Mouse (Mus musculus): ENCODE data around the gene Gm48552. TPM values are rescaled to one million over a fixed set of nuclear protein-coding genes. Genes with fewer than 3 reads are reported as not detected.

Gene Gm48552
- polyA plus RNA-seq, 1 experiment from 2014 or later, result 1.6 TPM

DNA sequence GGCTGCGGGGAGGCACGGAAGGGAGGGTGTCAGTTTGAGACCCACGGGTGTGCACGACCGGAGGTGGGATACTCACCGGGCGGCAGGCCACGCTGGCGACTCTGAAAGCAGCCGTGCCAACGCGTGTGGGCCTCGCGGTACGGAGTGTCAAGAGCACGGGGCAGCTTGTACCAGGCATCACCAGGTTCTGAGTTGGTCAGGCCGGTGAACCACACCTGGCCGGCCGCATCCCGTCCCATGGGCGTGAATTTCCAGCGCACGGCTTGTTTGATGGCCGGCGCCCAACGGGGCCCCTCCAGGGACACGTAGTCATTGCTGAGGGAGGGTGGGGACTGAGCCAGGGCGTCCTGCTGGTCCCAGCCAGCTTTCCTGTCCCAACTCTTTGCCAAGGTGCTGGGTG, 24.1 kb upstream of the Gm48552 start:
- Histone ChIP-seq H3K9ac (peak overlapping the region; percentile 21; the same call in 1 of the 2 replicates), H3K27ac (no peak overlapping the region), H3K27me3 (peaks cover 18% of the 10 kb centered on the region), H3K4me2 (peak overlapping the region; percentile 72), H3K9me3 (replicated peaks) (no peaks in the 10 kb centered on the region), H3K4me1 (peaks cover 62% of the 10 kb centered on the region), H3K4me3 (replicated peaks) (peak overlapping the region; percentile 40), H3K36me3 (peaks cover 46% of the 10 kb centered on the region)
- ATAC-seq (replicated peaks; ENCODE audit: low FRiP score), result 0 out of 2 replicates have a peak, but pooled peaks have one; percentile 13
- 11% methylated on average over 28 of the region's 28 CpGs for whole genome bisulfite sequencing

DNA sequence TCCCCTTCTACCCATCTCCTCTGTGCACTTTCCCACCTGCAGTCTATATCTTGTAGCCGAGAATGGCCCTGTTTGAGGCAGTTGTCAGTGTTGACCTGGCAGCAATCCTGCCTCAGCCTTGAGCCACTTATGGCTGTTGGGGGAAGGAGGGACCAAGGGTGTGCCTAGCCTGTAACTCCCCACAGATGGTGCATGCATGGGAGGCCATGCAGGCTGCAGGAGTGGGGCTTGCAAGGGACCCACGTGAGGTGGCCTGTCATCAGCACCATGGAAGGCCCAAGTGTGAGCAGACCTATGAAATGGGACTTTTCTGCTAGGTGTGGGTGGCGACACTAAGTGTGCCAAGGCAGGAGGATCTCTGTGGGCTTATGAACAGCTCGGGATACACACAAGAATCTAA, 23.7 kb upstream of the Gm48552 start:
- ATAC-seq (replicated peaks; ENCODE audit: low FRiP score), result 0 out of 2 replicates have a peak, but pooled peaks have one; percentile 3
- H3K27me3 ChIP-seq, result peaks cover 18% of the 10 kb centered on the region
- no peak overlapping the region for H3K27ac ChIP-seq
- H3K36me3 ChIP-seq, result peaks cover 50% of the 10 kb centered on the region
- no peaks in the 10 kb centered on the region for H3K9me3 ChIP-seq (replicated peaks)
- WGBS, result 44% methylated on average over 4 of the region's 4 CpGs
- H3K4me1 ChIP-seq, result peaks cover 58% of the 10 kb centered on the region
- H3K4me3 ChIP-seq (replicated peaks), result no peak overlapping the region; the same call in 1 of the 2 replicates
- peak overlapping the region; percentile 72; the same call in 1 of the 2 replicates for H3K4me2 ChIP-seq
- H3K9ac ChIP-seq, result no peak overlapping the region

DNA sequence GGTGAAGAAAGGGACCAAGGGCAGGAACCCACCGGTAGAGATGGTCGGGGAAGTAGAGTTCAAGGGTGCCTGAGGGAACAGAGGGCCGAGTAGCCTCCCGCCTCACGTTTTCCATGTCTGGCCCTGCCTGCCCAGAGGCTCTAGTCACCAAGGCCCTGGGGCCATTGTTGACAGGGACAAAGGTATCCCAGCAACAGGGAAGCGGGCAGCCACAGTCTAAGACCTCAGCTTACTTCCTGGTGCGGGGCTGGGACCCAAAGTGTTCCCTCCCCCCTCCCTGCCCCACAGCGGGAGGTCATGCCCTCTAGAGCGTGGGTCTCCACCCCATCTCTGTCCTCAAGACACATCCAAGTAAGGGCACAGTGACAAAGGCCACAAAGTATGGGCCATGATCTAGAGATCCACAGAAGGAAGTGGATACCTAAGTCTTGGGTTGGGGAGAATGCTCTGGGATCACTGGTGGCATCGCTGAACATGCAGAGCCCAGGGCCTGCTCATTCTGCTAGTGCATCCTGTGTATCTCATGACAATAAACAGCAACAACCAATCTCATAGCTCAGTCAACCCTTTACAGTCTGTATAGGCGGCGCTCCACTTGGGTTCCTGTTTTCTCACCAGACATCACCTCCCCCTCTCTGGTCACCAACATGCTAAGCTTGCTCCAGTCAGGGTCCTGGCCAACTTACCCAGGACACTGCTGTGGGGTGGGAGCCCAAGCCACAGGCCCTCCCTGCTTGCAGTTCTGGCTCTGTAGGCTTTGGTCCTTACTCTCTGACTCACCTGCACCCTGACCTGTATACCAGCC, 22.9 kb upstream of the Gm48552 start, which contains the start of gene 4930404N11Rik:
Gene 4930404N11Rik (minus strand): TSS at position 145 of the 805 bp plus-strand sequence.
- H3K9ac ChIP-seq, result peak within 1 kb of the TSS; percentile 21; the same call in 1 of the 2 replicates
- H3K4me2 ChIP-seq, result peak within 1 kb of the TSS; percentile 72
- peak within 1 kb of the TSS; percentile 29; the same call in 1 of the 2 replicates for H3K27ac ChIP-seq
- peak within 1 kb of the TSS; percentile 40 for H3K4me3 ChIP-seq (replicated peaks)
- ATAC-seq (replicated peaks; ENCODE audit: low FRiP score), result no peak
- 36% methylated on average over 12 of the region's 12 CpGs for WGBS
- H3K36me3 ChIP-seq, result peaks cover 58% of the 10 kb centered on the region
- H3K9me3 ChIP-seq (replicated peaks), result no peaks in the 10 kb centered on the region
- peaks cover 18% of the 10 kb centered on the region for H3K27me3 ChIP-seq
- peaks cover 50% of the 10 kb centered on the region for H3K4me1 ChIP-seq

DNA sequence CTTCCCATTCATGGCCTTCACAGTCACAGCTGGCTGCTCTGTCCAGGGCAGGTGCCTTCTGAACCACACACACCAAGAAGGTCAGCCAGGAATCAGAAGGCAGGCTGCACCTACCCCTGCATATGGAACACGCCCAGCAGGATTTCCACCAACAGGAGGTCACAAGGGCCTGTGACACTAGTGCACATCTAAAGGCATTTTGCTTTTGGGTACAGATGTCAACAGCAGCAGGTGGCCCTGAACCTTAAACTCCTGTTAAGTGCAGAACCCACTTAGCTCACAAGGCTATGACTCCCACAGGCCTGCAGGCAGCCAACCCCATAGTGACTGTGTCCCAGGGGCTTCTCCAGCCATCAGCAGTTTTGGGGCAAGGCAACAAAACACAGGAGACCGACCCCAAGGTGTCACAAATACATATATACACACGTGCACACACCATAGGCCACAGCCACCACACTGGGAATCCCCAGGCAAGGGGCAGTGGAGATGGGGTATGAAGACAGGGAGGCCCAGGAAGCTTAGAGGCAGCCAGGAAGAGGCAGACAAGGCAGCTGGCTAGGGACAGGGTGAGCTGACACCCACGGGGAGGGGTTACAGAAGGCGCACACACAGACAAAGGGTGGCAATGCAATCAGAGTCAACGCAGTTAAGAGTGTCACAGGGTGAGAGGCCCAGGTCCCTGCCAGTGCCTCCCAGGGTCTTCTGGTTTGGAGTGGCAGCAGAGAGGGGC, 22.2 kb upstream of the Gm48552 start:
- no peak overlapping the region for H3K4me2 ChIP-seq
- peaks cover 18% of the 10 kb centered on the region for H3K27me3 ChIP-seq
- 75% methylated on average over 6 of the region's 6 CpGs for WGBS
- H3K9me3 ChIP-seq (replicated peaks), result no peaks in the 10 kb centered on the region
- peaks cover 60% of the 10 kb centered on the region for H3K36me3 ChIP-seq
- no peak overlapping the region for H3K9ac ChIP-seq
- peak overlapping the region; percentile 29; the same call in 1 of the 2 replicates for H3K27ac ChIP-seq
- H3K4me1 ChIP-seq, result peaks cover 45% of the 10 kb centered on the region
- no peak overlapping the region for H3K4me3 ChIP-seq (replicated peaks)
- no peak for ATAC-seq (replicated peaks; ENCODE audit: low FRiP score)

DNA sequence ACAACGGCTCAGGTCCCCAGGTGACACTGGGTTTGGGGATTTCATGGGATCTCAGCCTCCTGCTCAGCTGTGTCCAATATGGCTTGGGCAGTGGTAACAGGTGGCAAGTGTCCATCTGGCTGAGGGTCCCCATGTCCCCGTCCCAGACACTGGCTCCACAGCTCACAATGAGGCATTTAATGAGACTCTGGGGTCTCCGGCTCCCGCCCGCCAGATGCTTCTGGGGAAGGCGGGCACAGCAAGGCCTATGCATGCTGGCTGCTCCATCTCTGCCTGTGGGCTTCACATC, 21.7 kb upstream of the Gm48552 start:
- H3K4me2 ChIP-seq, result no peak overlapping the region
- H3K4me1 ChIP-seq, result peaks cover 41% of the 10 kb centered on the region
- no peak overlapping the region for H3K4me3 ChIP-seq (replicated peaks)
- ATAC-seq (replicated peaks; ENCODE audit: low FRiP score), result no peak
- H3K9ac ChIP-seq, result no peak overlapping the region
- H3K27me3 ChIP-seq, result peaks cover 18% of the 10 kb centered on the region
- 87% methylated on average over 6 of the region's 6 CpGs for WGBS
- no peaks in the 10 kb centered on the region for H3K9me3 ChIP-seq (replicated peaks)
- 0 out of 2 replicates have a peak overlapping the region, but pooled peaks have one; percentile 29 for H3K27ac ChIP-seq
- peaks cover 61% of the 10 kb centered on the region for H3K36me3 ChIP-seq

DNA sequence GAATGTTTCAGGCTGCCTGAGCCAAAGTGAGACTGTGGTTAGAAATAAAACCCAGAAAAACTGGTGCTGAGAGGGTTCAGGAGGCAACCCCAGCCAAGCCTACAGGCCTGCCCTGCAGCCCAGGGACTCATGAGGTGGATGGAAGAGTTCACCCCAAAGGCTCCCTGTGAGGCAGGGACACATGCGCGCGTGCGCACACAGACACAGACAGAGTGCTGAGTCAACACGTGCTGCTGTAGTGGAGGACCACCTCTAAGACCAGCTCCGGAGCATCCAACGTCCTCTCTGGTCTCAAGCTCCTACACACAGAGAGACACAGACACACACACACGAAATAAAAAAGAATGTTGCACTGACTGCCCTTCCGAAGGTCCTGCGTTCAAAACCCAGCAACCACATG, 13.5 kb upstream of the Gm48552 start:
- no peaks in the 10 kb centered on the region for H3K9me3 ChIP-seq (replicated peaks)
- H3K36me3 ChIP-seq, result peaks cover 57% of the 10 kb centered on the region
- no peak overlapping the region for H3K9ac ChIP-seq
- no peak overlapping the region for H3K4me3 ChIP-seq (replicated peaks)
- no peak overlapping the region for H3K27ac ChIP-seq
- ATAC-seq (replicated peaks; ENCODE audit: low FRiP score), result no peak
- no peaks in the 10 kb centered on the region for H3K27me3 ChIP-seq
- H3K4me2 ChIP-seq, result no peak overlapping the region
- 94% methylated on average over 10 of the region's 10 CpGs for WGBS
- peaks cover 39% of the 10 kb centered on the region for H3K4me1 ChIP-seq

DNA sequence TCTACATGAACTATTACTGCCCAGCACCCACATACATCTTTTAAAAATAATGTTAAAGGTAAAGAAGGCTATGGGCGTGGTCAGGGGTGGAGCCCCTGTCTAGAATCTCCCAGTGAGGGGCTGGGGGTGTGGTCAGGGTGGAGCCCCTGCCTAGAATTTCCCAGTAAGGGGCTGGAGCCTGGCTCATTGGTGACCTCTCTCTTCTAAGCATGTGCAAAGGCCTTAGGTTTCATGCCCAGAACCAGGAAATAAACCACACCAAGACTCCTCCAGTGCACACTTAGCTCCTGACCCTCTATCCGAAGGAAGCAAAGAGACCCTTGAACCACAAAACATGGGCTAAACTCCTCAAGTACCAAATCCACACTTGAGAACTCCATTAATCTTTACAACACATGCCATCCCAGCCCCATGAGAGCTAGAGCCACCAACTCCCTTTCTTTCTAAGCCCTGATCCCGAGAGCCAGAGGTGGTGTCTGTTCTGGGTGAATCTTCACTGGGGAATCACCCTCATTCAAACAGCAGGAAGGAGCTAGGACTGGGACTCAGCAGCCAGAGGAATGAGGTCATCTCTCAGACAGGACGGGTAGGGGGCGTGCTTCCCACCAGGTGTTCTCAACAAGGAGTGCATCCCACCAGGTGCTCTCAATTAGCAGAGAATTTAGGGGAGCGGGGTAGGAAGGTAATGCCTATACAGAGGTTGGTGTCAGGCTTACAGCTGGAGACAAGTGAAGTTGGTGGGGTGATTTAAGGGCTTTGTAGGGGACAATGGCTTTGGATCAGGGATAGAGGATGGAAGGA, 12.0 kb upstream of the Gm48552 start:
- WGBS, result 30% methylated on average over 6 of the region's 6 CpGs
- H3K9ac ChIP-seq, result peak overlapping the region; percentile 88
- peaks cover 39% of the 10 kb centered on the region for H3K4me1 ChIP-seq
- H3K4me2 ChIP-seq, result peak overlapping the region; percentile 83
- H3K27me3 ChIP-seq, result no peaks in the 10 kb centered on the region
- H3K9me3 ChIP-seq (replicated peaks), result no peaks in the 10 kb centered on the region
- peaks cover 43% of the 10 kb centered on the region for H3K36me3 ChIP-seq
- H3K4me3 ChIP-seq (replicated peaks), result peak overlapping the region; percentile 78
- ATAC-seq (replicated peaks; ENCODE audit: low FRiP score), result no peak
- peak overlapping the region; percentile 69 for H3K27ac ChIP-seq

DNA sequence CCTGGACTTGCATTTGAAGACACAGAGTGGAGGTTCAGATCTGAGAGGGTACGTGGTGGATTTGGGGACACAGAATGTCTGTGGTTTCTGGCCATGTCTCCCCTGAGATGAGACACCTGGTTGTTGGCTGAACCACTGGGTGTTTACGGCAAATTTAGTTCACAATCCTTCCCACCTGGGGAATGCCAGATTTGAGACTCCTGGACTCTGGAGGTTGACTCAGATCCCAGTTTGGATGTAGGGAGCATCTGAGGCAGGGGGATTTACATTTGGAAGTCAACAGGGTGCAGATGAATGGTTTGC, 11.5 kb upstream of the Gm48552 start:
- peak overlapping the region; percentile 78 for H3K4me3 ChIP-seq (replicated peaks)
- H3K9me3 ChIP-seq (replicated peaks), result no peaks in the 10 kb centered on the region
- peak overlapping the region; percentile 88 for H3K9ac ChIP-seq
- WGBS, result 38% methylated on average over 2 of the region's 2 CpGs
- peaks cover 37% of the 10 kb centered on the region for H3K36me3 ChIP-seq
- H3K27ac ChIP-seq, result peak overlapping the region; percentile 69
- ATAC-seq (replicated peaks; ENCODE audit: low FRiP score), result no peak
- H3K4me1 ChIP-seq, result peaks cover 44% of the 10 kb centered on the region
- no peaks in the 10 kb centered on the region for H3K27me3 ChIP-seq
- H3K4me2 ChIP-seq, result peak overlapping the region; percentile 83

DNA sequence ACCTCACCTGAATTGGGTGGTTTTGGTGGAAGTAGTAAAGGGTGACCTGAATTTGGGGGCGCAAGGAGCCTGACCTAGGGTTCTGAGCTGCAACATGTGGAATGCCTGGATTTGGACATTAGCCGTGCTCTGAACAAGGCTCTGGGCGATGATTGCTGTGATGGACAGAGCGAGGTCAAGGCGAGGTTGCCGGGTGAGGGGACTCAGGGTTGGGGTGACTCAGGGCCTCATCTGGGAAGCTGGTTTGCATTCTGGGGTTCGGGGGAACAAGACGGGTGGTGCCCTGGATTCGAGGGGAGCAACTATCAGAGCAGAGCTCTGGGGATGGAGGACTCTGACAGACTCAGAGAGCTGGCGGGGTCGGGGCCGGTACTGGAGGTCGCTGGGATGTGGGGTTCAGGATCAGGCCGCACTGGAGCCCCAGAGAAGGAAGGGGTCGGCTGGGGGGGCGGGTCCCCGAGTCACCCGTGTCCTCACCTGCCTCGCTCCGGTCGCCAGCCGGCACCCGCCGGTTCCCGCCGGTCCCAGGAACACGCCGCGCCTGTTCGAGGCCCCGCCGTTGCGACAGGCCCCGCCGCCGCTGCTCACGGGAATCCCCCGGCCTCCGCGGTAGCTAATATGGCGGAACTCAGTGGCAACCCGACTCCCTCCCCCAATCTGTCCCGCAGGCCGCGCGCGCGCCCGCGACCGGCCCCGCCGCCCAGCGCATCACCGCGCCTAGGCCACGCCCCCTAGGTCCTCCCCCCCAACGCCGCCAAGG, 10.8 kb upstream of the Gm48552 start, which contains the start of gene Fzr1:
Gene Fzr1 (minus strand): TSS at position 724 of the 760 bp plus-strand sequence.
- WGBS, result under 1% methylated on average over 59 of the region's 59 CpGs

DNA sequence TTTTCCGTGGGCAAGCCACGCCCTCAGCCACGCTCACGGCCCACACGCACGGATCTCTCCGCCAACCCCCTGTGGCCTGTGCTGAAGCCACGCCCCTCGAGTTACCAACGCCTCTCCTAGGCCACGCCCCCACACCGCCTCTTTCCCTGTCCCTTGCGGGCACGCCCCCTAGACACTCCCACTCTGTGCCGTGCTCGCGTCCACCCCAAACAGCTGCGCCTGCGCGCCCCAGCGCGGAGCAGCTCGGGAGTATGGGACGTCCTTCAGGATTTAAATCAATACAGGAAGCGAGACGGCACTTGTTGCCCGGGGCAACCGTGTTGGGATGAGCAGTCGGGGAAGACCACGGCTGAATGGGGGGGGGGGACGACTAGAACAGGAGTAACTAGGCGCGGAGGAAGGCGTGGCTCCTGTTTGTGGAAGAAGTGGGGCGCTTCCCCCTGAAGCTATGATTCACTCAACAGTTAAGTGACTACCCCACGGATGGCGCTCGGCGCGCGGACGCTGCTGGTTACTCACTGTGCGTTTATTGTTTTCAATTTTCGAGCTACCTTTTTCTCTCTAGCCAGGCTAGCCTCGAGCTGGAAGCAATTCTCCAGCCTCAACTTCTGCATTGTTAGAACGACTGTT, 10.1 kb upstream of the Gm48552 start:
- H3K27me3 ChIP-seq, result no peaks in the 10 kb centered on the region
- under 1% methylated on average over 46 of the region's 46 CpGs for WGBS
- peak overlapping the region; percentile 83 for H3K4me2 ChIP-seq
- H3K4me3 ChIP-seq (replicated peaks), result peak overlapping the region; percentile 78
- H3K9me3 ChIP-seq (replicated peaks), result no peaks in the 10 kb centered on the region
- peaks cover 24% of the 10 kb centered on the region for H3K36me3 ChIP-seq
- peak overlapping the region; percentile 88 for H3K9ac ChIP-seq
- H3K27ac ChIP-seq, result peak overlapping the region; percentile 90
- peaks cover 44% of the 10 kb centered on the region for H3K4me1 ChIP-seq
- peak; percentile 96 for ATAC-seq (replicated peaks; ENCODE audit: low FRiP score)

More for the DNA sequence above, 10.8 kb upstream of the Gm48552 start, which contains the start of gene Fzr1:
- H3K27me3 ChIP-seq, result no peaks in the 10 kb centered on the region
- peak within 1 kb of the TSS; percentile 83 for H3K4me2 ChIP-seq
- H3K36me3 ChIP-seq, result peaks cover 31% of the 10 kb centered on the region
- peak; percentile 66 for ATAC-seq (replicated peaks; ENCODE audit: low FRiP score)
- peak within 1 kb of the TSS; percentile 78 for H3K4me3 ChIP-seq (replicated peaks)
- peaks cover 44% of the 10 kb centered on the region for H3K4me1 ChIP-seq
- peak within 1 kb of the TSS; percentile 88 for H3K9ac ChIP-seq
- H3K9me3 ChIP-seq (replicated peaks), result no peaks in the 10 kb centered on the region
- H3K27ac ChIP-seq, result peak within 1 kb of the TSS; percentile 90

DNA sequence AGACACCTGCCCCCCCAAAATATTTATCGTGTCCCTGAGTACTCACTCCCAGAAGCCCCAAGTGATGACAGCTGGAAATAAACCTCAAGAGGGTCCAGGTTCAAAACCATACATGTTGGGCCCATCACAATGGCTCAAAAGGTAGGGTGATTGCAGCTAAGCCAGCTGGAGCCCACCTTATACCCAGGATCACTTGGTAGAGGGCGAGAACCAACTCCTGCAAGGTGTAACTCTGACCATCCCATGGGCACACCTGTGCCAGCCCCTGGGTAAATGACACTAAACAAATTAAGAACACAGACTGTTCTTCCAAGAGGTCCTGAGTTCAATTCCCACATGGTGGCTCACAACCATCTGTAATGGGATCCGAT, 9.6 kb upstream of the Gm48552 start:
- H3K4me3 ChIP-seq (replicated peaks), result peak overlapping the region; percentile 78

More for the DNA sequence above, 9.6 kb upstream of the Gm48552 start:
- 58% methylated on average over 3 of the region's 3 CpGs for WGBS
- Histone ChIP-seq H3K36me3 (peaks cover 19% of the 10 kb centered on the region), H3K4me1 (peaks cover 39% of the 10 kb centered on the region), H3K9me3 (replicated peaks) (no peaks in the 10 kb centered on the region), H3K27me3 (no peaks in the 10 kb centered on the region), H3K27ac (peak overlapping the region; percentile 90), H3K9ac (peak overlapping the region; percentile 52), H3K4me2 (peak overlapping the region; percentile 83)
- ATAC-seq (replicated peaks; ENCODE audit: low FRiP score), result no peak
